Mouse (Mus musculus) adrenal gland, postnatal 14 days (tissue): ENCODE measurements around the gene Por. TPM values are rescaled to one million over a fixed set of nuclear protein-coding genes. Genes with fewer than 3 reads are reported as not detected.

ENCODE experiments used
- DNase-seq: peaks from one replicate; pipeline ENCODE4 v3.0.0; 2021; ENCODE audit warnings: mixed read lengths
- microRNA-seq, 2 experiments: library from miRNA; unstranded; fragments of <30 nt; microRNA quantifications; one replicate each; pipeline ENCODE4 v1.2.0; 2021
- total RNA-seq: library from RNA; stranded (reverse); gene quantifications from 2 replicates; pipeline ENCODE4 v1.2.3, GENCODE M21; 2021

The Por gene
- total RNA-seq, 1 experiment from 2014 or later = 216 TPM

- no peak for DNase-seq
Measured at GRCm38 (mm10) chr5:135772519-135772918, 102.7 kb downstream of the Por start.

GRCm38 (mm10) chr5:135776546-135776945, 106.7 kb downstream of the Por start:
- DNase-seq = no peak

- peak; percentile 68 for DNase-seq
Measured at GRCm38 (mm10) chr5:135777796-135778470, 108.1 kb downstream of the Por start, which contains the start of gene Styxl1. Styxl1 (minus strand) TSS chr5:135778385.

GRCm38 (mm10) chr5:135778471-135779445, 108.9 kb downstream of the Por start, which contains the start of gene Mdh2:
Mdh2 (plus strand) TSS chr5:135778480.
- peak; percentile 100 for DNase-seq

- no peak for DNase-seq
Measured at GRCm38 (mm10) chr5:135780331-135780730, 110.5 kb downstream of the Por start.

GRCm38 (mm10) chr5:135782901-135783300, 113.1 kb downstream of the Por start:
- no peak for DNase-seq

Small RNA genes within 50 kb of the gene (microRNA-seq; reads per million reads assigned to microRNA genes)
- 0.38 to 0.43 reads per million in 2 experiments for gene Mir7034

Other genes starting within 250 kb of the Por start
- gene Hip1, start 124.9 kb upstream of the Por start, total RNA-seq = 31.1 and 38.5 TPM in 2 replicates
- not detected in 2 replicates for gene Ccl26, start 106.5 kb upstream of the Por start, total RNA-seq
- 1.6 and 3.1 TPM in 2 replicates for gene Ccl24, start 97.0 kb upstream of the Por start, total RNA-seq
- 34.2 and 34.8 TPM in 2 replicates for gene Rhbdd2, start 37.4 kb upstream of the Por start, total RNA-seq
- gene Tmem120a, start 74.4 kb downstream of the Por start, total RNA-seq = 26.8 and 45.4 TPM in 2 replicates
- 0.30 and 0.37 TPM in 2 replicates for gene Styxl1, start 108.4 kb downstream of the Por start, total RNA-seq
- 957 and 984 TPM in 2 replicates for gene Mdh2, start 108.4 kb downstream of the Por start, total RNA-seq
- gene Srrm3, start 136.9 kb downstream of the Por start, total RNA-seq = 2.7 and 4.3 TPM in 2 replicates
- gene Hspb1, start 217.9 kb downstream of the Por start, total RNA-seq = 64.7 and 97.7 TPM in 2 replicates